Comparison of ENCODE assay signal across 15 mouse cellular contexts in genomic region chr1:23265556-23266232, GRCm38 (mm10).
DNase-seq lines count a peak whose midpoint lies in the region; ATAC-seq and TF ChIP-seq lines count a peak whose summit lies in the region.
"Had no signal": no experiment of that assay in that cellular context is flagged by ENCODE, and none has a peak within 500 bp of the region (broad histone marks: within the 10 kb centered on the region; RNA-seq: fewer than 3 reads in every experiment).

No protein-coding gene starts in this region.

- DNase-seq in embryonic facial prominence, embryonic 11.5 days (ENCODE audit: low spot score): peak; percentile 11
- no peak for DNase-seq in embryonic facial prominence, embryonic 10.5 days (ENCODE audit: low spot score)
- DNase-seq in lung, postnatal 0 days (ENCODE audit: low spot score): no peak
- no peak for DNase-seq in lung, postnatal 4 days
- DNase-seq in hindbrain, embryonic 11.5 days (ENCODE audit: low spot score): no peak
- no peak for DNase-seq in thymus, postnatal 0 days (ENCODE audit: low spot score)
- DNase-seq: cerebellum, adult 11 months; cerebellum, postnatal 36 days; heart, adult 11 months; lung, adult 2 months; right cerebral cortex, adult 18-20 months; thymus, adult 2 months had no signal

- no peaks in the 10 kb centered on the region for H3K27me3 ChIP-seq in embryonic facial prominence, embryonic 11.5 days (ENCODE audit: control insufficient read depth, insufficient read depth, low read length)
- no peaks in the 10 kb centered on the region for H3K27me3 ChIP-seq in embryonic facial prominence, embryonic 10.5 days (replicated peaks; ENCODE audit: low read depth, poor library complexity, severe bottlenecking)
- H3K27me3 ChIP-seq in lung, postnatal 0 days (replicated peaks; ENCODE audit: insufficient read depth, low read length): no peaks in the 10 kb centered on the region
- H3K27me3 ChIP-seq in kidney, embryonic 16.5 days (ENCODE audit: insufficient read depth, low read length): no peaks in the 10 kb centered on the region
- no peaks in the 10 kb centered on the region for H3K27me3 ChIP-seq in myocyte (ENCODE audit: control insufficient read depth, insufficient read depth, insufficient read length)
- no peaks in the 10 kb centered on the region for H3K27me3 ChIP-seq in hindbrain, embryonic 11.5 days (ENCODE audit: control insufficient read depth, insufficient read depth, low read length)
- H3K27me3 ChIP-seq: embryonic facial prominence, embryonic 13.5 days had no signal

- ATAC-seq in embryonic facial prominence, embryonic 11.5 days (replicated peaks; ENCODE audit: insufficient number of reproducible peaks, low FRiP score, low TSS enrichment, low read depth): no peak
- ATAC-seq in lung, postnatal 0 days: no peak
- 0 out of 2 replicates have a peak, but pooled peaks have one; percentile 35 for ATAC-seq in kidney, embryonic 16.5 days (ENCODE audit: low FRiP score, low TSS enrichment)
- ATAC-seq in hindbrain, embryonic 11.5 days (ENCODE audit: low FRiP score): no peak

- H3K9ac ChIP-seq in embryonic facial prominence, embryonic 11.5 days (replicated peaks; ENCODE audit: low read length): no peak overlapping the region
- no peak overlapping the region for H3K9ac ChIP-seq in lung, postnatal 0 days (replicated peaks; ENCODE audit: low read depth)
- no peak overlapping the region for H3K9ac ChIP-seq in kidney, embryonic 16.5 days (replicated peaks; ENCODE audit: low read length)
- H3K9ac ChIP-seq in hindbrain, embryonic 11.5 days (ENCODE audit: low read depth, low read length): no peak overlapping the region
- H3K9ac ChIP-seq: embryonic facial prominence, embryonic 13.5 days had no signal

- peaks cover 66% of the 10 kb centered on the region for H3K79me2 ChIP-seq in myocyte (ENCODE audit: control insufficient read depth, insufficient read depth)

- H3K27ac ChIP-seq in embryonic facial prominence, embryonic 11.5 days (replicated peaks; ENCODE audit: low read depth, low read length): no peak overlapping the region
- H3K27ac ChIP-seq in embryonic facial prominence, embryonic 10.5 days (replicated peaks): no peak overlapping the region
- H3K27ac ChIP-seq in lung, postnatal 0 days (ENCODE audit: low read length): peak overlapping the region; percentile 65
- peak overlapping the region; percentile 64 for H3K27ac ChIP-seq in kidney, embryonic 16.5 days (ENCODE audit: low read length)
- no peak overlapping the region for H3K27ac ChIP-seq in hindbrain, embryonic 11.5 days (ENCODE audit: low read depth, low read length)
- H3K27ac ChIP-seq: embryonic facial prominence, embryonic 13.5 days had no signal

- no peaks in the 10 kb centered on the region for H3K9me3 ChIP-seq in embryonic facial prominence, embryonic 11.5 days (replicated peaks; ENCODE audit: control insufficient read depth, low read length)
- no peaks in the 10 kb centered on the region for H3K9me3 ChIP-seq in embryonic facial prominence, embryonic 10.5 days
- no peaks in the 10 kb centered on the region for H3K9me3 ChIP-seq in lung, postnatal 0 days (ENCODE audit: low read length)
- no peaks in the 10 kb centered on the region for H3K9me3 ChIP-seq in kidney, embryonic 16.5 days (ENCODE audit: low read length)
- no peaks in the 10 kb centered on the region for H3K9me3 ChIP-seq in hindbrain, embryonic 11.5 days (ENCODE audit: control insufficient read depth, low read length)
- H3K9me3 ChIP-seq: embryonic facial prominence, embryonic 13.5 days had no signal

- WGBS in embryonic facial prominence, embryonic 11.5 days: 59% methylated on average over 3 of the region's 3 CpGs
- 65% methylated on average over 3 of the region's 3 CpGs for WGBS in embryonic facial prominence, embryonic 10.5 days
- WGBS in lung, postnatal 0 days: 51% methylated on average over 3 of the region's 3 CpGs
- WGBS in kidney, embryonic 16.5 days: 44% methylated on average over 3 of the region's 3 CpGs
- 74% methylated on average over 3 of the region's 3 CpGs for WGBS in hindbrain, embryonic 11.5 days

- H3ac ChIP-seq in myocyte (ENCODE audit: control insufficient read depth, insufficient read length): no peak overlapping the region

- no peaks in the 10 kb centered on the region for H3K4me1 ChIP-seq in embryonic facial prominence, embryonic 11.5 days (ENCODE audit: control insufficient read depth, insufficient read depth, low read length)
- H3K4me1 ChIP-seq in embryonic facial prominence, embryonic 10.5 days: peaks cover 7% of the 10 kb centered on the region
- H3K4me1 ChIP-seq in lung, postnatal 0 days (ENCODE audit: insufficient read depth, low read depth, low read length): peaks cover 16% of the 10 kb centered on the region; the same call in 1 of the 2 replicates
- peaks cover 19% of the 10 kb centered on the region for H3K4me1 ChIP-seq in kidney, embryonic 16.5 days (ENCODE audit: insufficient read depth, low read length)
- no peaks in the 10 kb centered on the region for H3K4me1 ChIP-seq in hindbrain, embryonic 11.5 days (replicated peaks; ENCODE audit: control insufficient read depth, insufficient read depth, low read length)

- no peak overlapping the region for H3K4me3 ChIP-seq in embryonic facial prominence, embryonic 11.5 days (ENCODE audit: low read depth, low read length)
- H3K4me3 ChIP-seq in embryonic facial prominence, embryonic 10.5 days: no peak overlapping the region
- H3K4me3 ChIP-seq in lung, postnatal 0 days (ENCODE audit: low read depth, low read length): no peak overlapping the region
- no peak overlapping the region for H3K4me3 ChIP-seq in kidney, embryonic 16.5 days (ENCODE audit: low read length)
- H3K4me3 ChIP-seq in myocyte: no peak overlapping the region
- no peak overlapping the region for H3K4me3 ChIP-seq in hindbrain, embryonic 11.5 days (ENCODE audit: low read depth, low read length)
- H3K4me3 ChIP-seq: embryonic facial prominence, embryonic 13.5 days had no signal

- TF ChIP-seq EP300 in lung, postnatal 0 days (IDR thresholded peaks at IDR 0.05): no peak

- H3K4me2 ChIP-seq in embryonic facial prominence, embryonic 11.5 days (ENCODE audit: low read depth, low read length): no peak overlapping the region
- no peak overlapping the region for H3K4me2 ChIP-seq in lung, postnatal 0 days (replicated peaks; ENCODE audit: low read depth, low read length)
- H3K4me2 ChIP-seq in kidney, embryonic 16.5 days (replicated peaks; ENCODE audit: low read depth, low read length): no peak overlapping the region
- peak overlapping the region; percentile 0 for H3K4me2 ChIP-seq in myocyte (ENCODE audit: low read depth)
- no peak overlapping the region for H3K4me2 ChIP-seq in hindbrain, embryonic 11.5 days (replicated peaks; ENCODE audit: low read depth, low read length)
- H3K4me2 ChIP-seq: embryonic facial prominence, embryonic 13.5 days had no signal

- no peak for TF ChIP-seq CTCF in lung, postnatal 0 days (IDR thresholded peaks at IDR 0.05)

- H3K36me3 ChIP-seq in embryonic facial prominence, embryonic 11.5 days (replicated peaks; ENCODE audit: control insufficient read depth, insufficient read depth, low read depth, low read length): no peaks in the 10 kb centered on the region
- peaks cover 6% of the 10 kb centered on the region for H3K36me3 ChIP-seq in embryonic facial prominence, embryonic 10.5 days (replicated peaks)
- H3K36me3 ChIP-seq in lung, postnatal 0 days (ENCODE audit: insufficient read depth, low read length): no peaks in the 10 kb centered on the region
- peaks cover 6% of the 10 kb centered on the region; the same call in 1 of the 2 replicates for H3K36me3 ChIP-seq in kidney, embryonic 16.5 days (ENCODE audit: insufficient read depth, low read length)
- peaks cover under 1% of the 10 kb centered on the region for H3K36me3 ChIP-seq in myocyte (ENCODE audit: control insufficient read depth, insufficient read depth)
- no peaks in the 10 kb centered on the region for H3K36me3 ChIP-seq in hindbrain, embryonic 11.5 days (ENCODE audit: control insufficient read depth, insufficient read depth, low read length)
- H3K36me3 ChIP-seq: embryonic facial prominence, embryonic 13.5 days had no signal

- TF ChIP-seq POLR2A in myocyte (IDR thresholded peaks at IDR 0.05; ENCODE audit: insufficient read length, low read depth): no peak

TF ChIP-seq in myocyte, 11 proteins besides CTCF, POLR2A, EP300 and RAD21:
- TF ChIP-seq POLR2AphosphoS2 (IDR thresholded peaks at IDR 0.05; ENCODE audit: insufficient read length, low read depth) (no peak), MAX (IDR thresholded peaks at IDR 0.05; ENCODE audit: low read depth) (no peak), TCF12 (IDR thresholded peaks at IDR 0.05; ENCODE audit: insufficient read depth, poor library complexity, severe bottlenecking) (no peak), MYOD1 (IDR thresholded peaks at IDR 0.05; ENCODE audit: control insufficient read depth in 1 of 3, insufficient read length in 2 of 3, low read depth in 2 of 3) (no peak), SRF (IDR thresholded peaks at IDR 0.05; ENCODE audit: control insufficient read depth, insufficient read length, low read depth) (no peak), E2F4 (IDR thresholded peaks at IDR 0.05; ENCODE audit: insufficient read depth) (no peak), REST (IDR thresholded peaks at IDR 0.05; ENCODE audit: insufficient read depth, insufficient read length) (no peak), USF1 (IDR thresholded peaks at IDR 0.05; ENCODE audit: low read depth) (no peak), TCF3 (IDR thresholded peaks at IDR 0.05; ENCODE audit: insufficient read length, low read depth) (no peak), CEBPB (IDR thresholded peaks at IDR 0.05; ENCODE audit: insufficient read depth, poor library complexity, severe bottlenecking) (no peak), MYOG (IDR thresholded peaks at IDR 0.05; ENCODE audit: control insufficient read depth in 1 of 3, insufficient read depth in 1 of 3, insufficient read length in 2 of 3, low read depth in 2 of 3) (no peak)

Comparison
In these comparisons a context has a peak if more than half of its experiments do, and no peak if none do; other contexts are left out.
1. H3K27ac ChIP-seq: peak in lung, postnatal 0 days (single experiment) and kidney, embryonic 16.5 days (single experiment); none in embryonic facial prominence, embryonic 11.5 days (single experiment), embryonic facial prominence, embryonic 10.5 days (single experiment) and hindbrain, embryonic 11.5 days (single experiment).